Comparison of ENCODE assay signal across 7 mouse cellular contexts in the genomic region with DNA sequence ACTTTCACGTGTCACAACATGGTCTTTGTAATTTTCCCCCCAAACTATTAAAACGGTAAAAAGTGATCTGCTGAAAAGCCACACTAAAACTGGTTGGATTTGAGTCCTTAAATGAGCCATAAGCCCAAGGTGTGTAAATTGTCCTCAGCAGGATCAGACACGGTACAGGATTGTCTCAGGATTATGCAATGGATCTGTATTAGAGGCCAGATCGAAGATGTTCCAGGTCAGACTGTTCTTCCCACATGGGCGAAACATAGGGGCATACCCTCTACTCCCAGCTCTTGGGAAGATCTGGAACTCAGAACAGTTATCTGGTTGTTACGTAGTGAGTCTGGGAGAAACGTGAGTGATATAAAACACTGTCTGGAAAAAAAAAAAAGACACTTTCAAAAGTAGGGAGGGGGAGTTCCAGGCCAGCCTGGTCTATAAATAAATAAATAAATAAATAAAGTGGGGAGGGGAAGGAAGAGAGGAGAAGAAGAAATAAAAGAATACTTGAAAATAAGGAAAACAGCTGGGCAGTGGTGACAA. TPM values are rescaled to one million over a fixed set of nuclear protein-coding genes. Genes with fewer than 3 reads are reported as not detected.
A peak's percentile ranks its signal among the peaks of the same experiment; 100 is the strongest.
DNase-seq lines count a peak whose midpoint lies in the region; ATAC-seq and TF ChIP-seq lines count a peak whose summit lies in the region.

No protein-coding gene starts in this region.

- H3K4me2 ChIP-seq in kidney, postnatal 0 days (ENCODE audit: low read length): peak overlapping the region; percentile 75; the same call in 1 of the 2 replicates

- no peak overlapping the region for H3K9ac ChIP-seq in kidney, postnatal 0 days (ENCODE audit: low read depth, low read length)

- H3K27ac ChIP-seq in kidney, postnatal 0 days: peak overlapping the region; percentile 91
- H3K27ac ChIP-seq in embryonic facial prominence, embryonic 10.5 days (replicated peaks): peak overlapping the region; percentile 99; the same call in 1 of the 2 replicates
- peak overlapping the region; percentile 76 for H3K27ac ChIP-seq in macrophage

- 76% methylated on average over 7 of the region's 7 CpGs for WGBS in kidney, postnatal 0 days
- WGBS in embryonic facial prominence, embryonic 10.5 days: 89% methylated on average over 7 of the region's 7 CpGs
- WGBS in macrophage (ENCODE audit: missing documents): 56% methylated on average over 4 of the region's 7 CpGs

- no peaks in the 10 kb centered on the region for H3K27me3 ChIP-seq in kidney, postnatal 0 days (ENCODE audit: insufficient read depth, low read length)
- H3K27me3 ChIP-seq in embryonic facial prominence, embryonic 10.5 days (replicated peaks; ENCODE audit: low read depth, poor library complexity, severe bottlenecking): no peaks in the 10 kb centered on the region

- peaks cover 35% of the 10 kb centered on the region for H3K79me2 ChIP-seq in macrophage (ENCODE audit: inconsistent target)

- no peak overlapping the region; the same call in 1 of the 2 replicates for H3K4me3 ChIP-seq in kidney, postnatal 0 days (replicated peaks; ENCODE audit: low read depth, low read length)
- H3K4me3 ChIP-seq in embryonic facial prominence, embryonic 10.5 days: no peak overlapping the region
- no peak overlapping the region for H3K4me3 ChIP-seq in macrophage (ENCODE audit: inconsistent target)

- no peak for ATAC-seq in kidney, postnatal 0 days (replicated peaks; ENCODE audit: low FRiP score, low read depth)

- no peak for DNase-seq in kidney, postnatal 0 days (ENCODE audit: low spot score)
- DNase-seq in kidney, postnatal 10 days: no peak
- no peak for DNase-seq in embryonic facial prominence, embryonic 10.5 days (ENCODE audit: low spot score)
- DNase-seq in induced T-regulatory cell, adult 2 months (ENCODE audit: low read depth): peak; percentile 37
- no peak for DNase-seq in T-cell, adult 2 months (ENCODE audit: low spot score)
- DNase-seq in cerebellum, adult 11-12 months: no peak

- H3K9me3 ChIP-seq in kidney, postnatal 0 days (replicated peaks; ENCODE audit: low read length): no peaks in the 10 kb centered on the region
- no peaks in the 10 kb centered on the region for H3K9me3 ChIP-seq in embryonic facial prominence, embryonic 10.5 days

- 0 out of 2 replicates have a peak, but pooled peaks cover 8% of the 10 kb centered on the region for H3K4me1 ChIP-seq in kidney, postnatal 0 days (replicated peaks; ENCODE audit: insufficient read depth, low read length)
- H3K4me1 ChIP-seq in embryonic facial prominence, embryonic 10.5 days: peaks cover 27% of the 10 kb centered on the region

- no peaks in the 10 kb centered on the region for H3K36me3 ChIP-seq in kidney, postnatal 0 days (ENCODE audit: insufficient read depth, low read length)
- H3K36me3 ChIP-seq in embryonic facial prominence, embryonic 10.5 days (replicated peaks): peaks cover 9% of the 10 kb centered on the region
- no peaks in the 10 kb centered on the region for H3K36me3 ChIP-seq in macrophage (ENCODE audit: inconsistent target)

- no peak for TF ChIP-seq CTCF in kidney, postnatal 0 days (IDR thresholded peaks at IDR 0.05; ENCODE audit: low read depth)

RNA-seq across cellular contexts. Expression of a gene that starts 1.1 kb away (rescaled TPM):
- 26.5 and 26.9 TPM in 2 replicates for polyA plus RNA-seq in kidney, postnatal 0 days (2015; fragmentation: Nextera tagmentation; extraction: Ambion mirVana)
- 47.8 and 49.6 TPM in 2 replicates for polyA plus RNA-seq in embryonic facial prominence, embryonic 10.5 days (2016; fragmentation: Nextera tagmentation; extraction: Ambion mirVana)
- total RNA-seq in macrophage (2018; cell fraction: chromatin; rRNA removed): 100 to 1,000 TPM in 22 of 26 experiments, 10 to 100 TPM in 4; 65.9 to 570 (median 261) TPM
- total RNA-seq in macrophage (2018; cell fraction: cytosol; rRNA removed): 10 to 100 TPM; 46.9 to 78.6 (median 56.5) TPM
- 100 to 1,000 TPM in 23 of 26 experiments, 10 to 100 TPM in 3; 70.6 to 590 (median 171) TPM for total RNA-seq in macrophage (2018; cell fraction: nucleus; rRNA removed)
- 27.5 to 59.0 TPM (median 37.3 TPM) in 3 replicates for polyA plus RNA-seq in macrophage (2018)

RNA-seq across cellular contexts. Expression of a gene that starts 7.3 kb away (rescaled TPM):
- polyA plus RNA-seq in kidney, postnatal 0 days (2015; fragmentation: Nextera tagmentation; extraction: Ambion mirVana): 4.9 and 6.0 TPM in 2 replicates
- 18.9 and 20.3 TPM in 2 replicates for polyA plus RNA-seq in embryonic facial prominence, embryonic 10.5 days (2016; fragmentation: Nextera tagmentation; extraction: Ambion mirVana)
- 10 to 100 TPM in 14 of 26 experiments, 1 to 10 TPM in 12; 3.4 to 18.6 (median 10.6) TPM for total RNA-seq in macrophage (2018; cell fraction: chromatin; rRNA removed)
- 1 to 10 TPM in 25 of 26 experiments, under 1 TPM in 1; 0.86 to 3.2 (median 2.4) TPM for total RNA-seq in macrophage (2018; cell fraction: cytosol; rRNA removed)
- 10 to 100 TPM in 2 of 26 experiments, 1 to 10 TPM in 24; 2.5 to 28.8 (median 6.8) TPM for total RNA-seq in macrophage (2018; cell fraction: nucleus; rRNA removed)
- 1.5 to 6.1 TPM (median 1.9 TPM) in 3 replicates for polyA plus RNA-seq in macrophage (2018)
